Mouse (Mus musculus) cerebellum, postnatal 14 days (tissue): ENCODE measurements around the gene Gbp7.

Experiments used
- DNase-seq, 2 experiments: peaks; one replicate each; pipeline ENCODE4 v3.0.0; 2021; ENCODE audit warnings: mixed read lengths in 2 of 2

Gbp7 gene

DNA sequence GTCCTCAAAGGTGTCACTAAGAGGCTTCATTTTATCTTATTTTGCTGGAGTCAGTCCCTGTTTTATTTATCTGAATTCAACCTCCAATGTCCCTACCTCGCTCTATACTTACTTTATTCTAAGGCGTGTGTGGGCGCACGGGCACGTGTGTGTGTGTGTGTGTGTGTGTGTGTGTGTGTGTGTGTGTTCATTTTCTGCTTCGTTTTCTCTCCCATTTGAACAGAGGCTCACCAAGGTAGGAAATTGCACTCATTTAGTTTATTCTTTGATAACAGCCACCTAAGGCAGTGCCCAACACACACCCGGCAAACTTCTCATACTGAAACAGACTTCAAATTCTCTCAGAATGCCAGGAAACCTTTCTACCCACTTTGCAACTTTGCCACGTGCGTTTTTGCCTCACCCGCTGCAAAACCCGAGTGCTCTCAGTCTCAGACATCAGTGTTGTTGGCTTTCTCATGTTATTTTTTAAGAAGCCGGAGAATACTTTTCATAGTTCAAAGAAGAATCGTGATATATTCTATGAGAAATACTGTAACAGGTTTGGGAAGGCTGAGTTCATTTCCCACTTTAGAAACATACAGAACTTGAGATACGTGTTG lies 31.0 kb downstream of the Gbp7 start:
- no peak for DNase-seq

DNA sequence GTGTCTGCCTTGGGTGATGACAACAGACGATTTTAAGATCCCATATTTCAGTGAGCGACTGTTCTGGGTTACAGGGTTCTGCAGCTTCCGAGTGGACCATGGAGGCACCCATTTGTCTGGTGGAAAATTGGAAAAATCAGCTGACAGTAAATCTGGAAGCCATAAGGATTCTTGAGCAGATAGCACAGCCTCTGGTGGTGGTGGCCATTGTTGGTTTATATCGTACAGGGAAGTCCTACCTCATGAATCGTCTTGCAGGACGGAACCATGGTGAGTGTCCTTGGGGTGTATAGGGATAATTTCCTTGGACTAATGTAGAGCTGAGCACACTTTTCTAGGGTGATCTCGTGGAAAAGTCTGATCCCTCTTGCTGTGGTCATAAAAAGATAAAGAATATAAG lies 31.5 kb downstream of the Gbp7 start:
- DNase-seq, result no peak

DNA sequence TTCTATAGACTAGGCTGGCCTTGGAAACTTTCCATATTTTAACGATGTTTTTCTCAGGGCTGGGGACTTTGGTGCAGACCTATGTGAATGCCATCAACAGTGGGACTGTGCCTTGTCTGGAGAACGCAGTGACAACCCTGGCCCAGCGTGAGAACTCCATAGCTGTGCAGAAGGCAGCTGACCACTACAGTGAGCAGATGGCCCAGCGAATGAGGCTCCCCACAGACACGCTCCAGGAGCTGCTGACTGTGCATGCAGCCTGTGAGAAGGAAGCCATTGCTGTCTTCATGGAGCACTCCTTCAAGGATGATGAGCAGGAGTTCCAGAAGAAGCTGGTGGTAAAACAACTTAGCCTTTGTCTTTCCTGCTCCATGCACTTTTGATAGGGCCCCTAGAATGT lies 37.3 kb downstream of the Gbp7 start:
- peak in 1 of 2 experiments; percentile 15 for DNase-seq

DNA sequence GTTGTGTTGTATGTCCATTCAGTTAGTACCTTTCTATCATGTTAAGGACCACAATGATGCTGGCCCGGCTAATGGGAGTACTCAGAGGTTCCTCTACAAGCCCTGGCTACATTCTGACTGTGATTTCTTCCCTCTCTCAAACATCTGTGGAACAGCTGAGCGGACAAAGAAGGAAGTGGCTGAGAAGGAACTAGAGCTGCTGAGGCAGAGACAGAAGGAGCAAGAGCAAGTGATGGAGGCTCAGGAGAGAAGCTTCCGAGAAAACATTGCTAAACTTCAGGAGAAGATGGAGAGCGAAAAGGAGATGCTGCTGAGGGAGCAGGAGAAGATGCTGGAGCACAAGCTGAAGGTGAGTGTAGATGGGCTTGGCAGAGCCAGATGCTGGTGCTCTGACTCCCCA lies 40.6 kb downstream of the Gbp7 start:
- no peak for DNase-seq

DNA sequence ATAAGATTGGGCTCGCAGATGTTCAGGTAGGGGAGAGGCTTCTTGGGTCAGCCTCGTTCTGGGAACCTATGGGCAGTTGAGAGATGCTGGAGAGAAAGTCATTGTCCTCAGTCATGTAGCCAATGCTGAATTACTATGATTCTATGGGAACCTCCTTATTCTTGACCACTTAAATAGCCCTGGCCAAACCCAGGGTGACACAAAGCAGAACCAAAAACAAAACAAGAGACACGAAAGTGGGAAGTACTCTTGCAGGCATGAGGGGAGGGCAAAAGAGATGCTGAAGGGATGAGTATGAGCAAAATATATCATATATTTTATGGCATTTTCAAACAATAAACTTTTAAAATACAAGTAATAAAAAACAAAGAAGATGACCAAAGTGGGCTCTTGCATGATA lies 47.0 kb downstream of the Gbp7 start:
- DNase-seq, result no peak

DNA sequence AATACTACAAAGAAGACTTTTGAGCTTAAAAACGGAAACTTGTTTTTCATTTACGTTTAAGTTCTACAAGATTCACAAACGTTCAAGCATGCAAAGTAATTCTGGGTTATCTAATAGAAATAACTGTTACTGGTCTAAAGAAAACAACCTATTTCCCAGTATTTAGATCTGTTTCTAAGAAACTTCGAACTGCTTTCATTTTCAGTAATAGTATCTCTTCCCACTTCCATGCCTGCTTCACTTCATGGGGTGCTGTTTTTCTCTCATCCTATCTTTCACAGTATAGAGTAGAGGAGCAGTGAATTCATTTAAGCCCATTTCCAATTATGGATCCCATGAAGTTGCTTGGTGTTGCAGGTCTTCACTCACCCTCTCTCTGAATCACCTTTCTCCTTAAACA lies 48.2 kb downstream of the Gbp7 start:
- no peak for DNase-seq

DNA sequence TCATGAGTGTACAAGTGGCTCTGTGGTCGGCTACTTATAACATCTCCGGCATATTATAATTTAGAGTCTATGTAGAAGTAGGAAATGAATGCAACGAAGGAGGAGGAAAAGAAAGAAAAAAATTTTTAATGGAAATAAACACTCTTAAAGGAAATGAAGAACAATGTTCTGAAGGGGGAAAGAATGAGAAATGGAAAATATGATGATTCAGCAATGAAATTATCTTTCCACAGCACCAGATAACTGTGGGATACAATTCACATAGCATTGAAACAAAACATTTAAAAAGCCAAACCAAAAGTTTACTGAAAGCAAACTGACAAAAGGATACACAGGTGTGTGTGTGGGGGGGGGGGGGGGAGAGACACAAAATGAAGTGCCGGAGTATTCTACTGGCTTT lies 52.9 kb downstream of the Gbp7 start:
- DNase-seq, result no peak

DNA sequence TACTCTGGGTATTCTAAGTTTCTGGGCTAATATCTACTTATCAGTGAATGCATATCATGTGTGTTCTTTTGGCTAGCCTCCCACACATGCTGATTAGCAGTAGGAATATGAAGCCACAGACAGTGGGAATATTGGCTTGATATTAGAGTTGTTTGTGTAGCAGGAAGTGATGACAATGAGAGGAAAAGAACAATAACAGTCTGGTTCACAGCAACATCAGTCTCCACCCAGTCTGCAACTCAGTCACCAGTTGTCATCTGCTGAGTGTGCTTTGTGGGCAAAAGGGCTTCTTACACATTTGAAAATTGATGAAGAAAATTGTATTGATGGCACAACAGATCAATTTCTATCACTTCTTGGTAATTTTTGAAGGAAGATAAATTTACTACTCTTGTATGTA lies 57.2 kb downstream of the Gbp7 start:
- DNase-seq, result no peak

DNA sequence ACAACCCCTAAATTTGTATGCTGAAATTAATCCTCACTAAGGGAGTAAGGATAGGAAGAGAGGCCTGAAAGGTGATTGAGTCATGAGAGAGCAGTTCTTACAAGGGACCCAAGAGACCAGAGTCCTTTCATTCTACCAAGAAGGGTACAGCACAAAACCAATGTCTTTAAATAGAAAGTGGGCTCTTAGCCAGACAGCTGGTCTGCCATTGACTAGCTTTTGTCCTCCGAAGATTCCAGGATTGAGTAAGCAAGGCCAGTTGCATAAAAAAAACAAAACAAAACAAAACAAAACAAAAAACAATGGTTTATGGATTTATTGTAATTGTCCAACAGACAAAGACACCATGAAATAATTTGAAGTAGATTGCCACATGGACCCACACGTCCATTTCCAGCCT lies 58.7 kb downstream of the Gbp7 start:
- no peak for DNase-seq

DNA sequence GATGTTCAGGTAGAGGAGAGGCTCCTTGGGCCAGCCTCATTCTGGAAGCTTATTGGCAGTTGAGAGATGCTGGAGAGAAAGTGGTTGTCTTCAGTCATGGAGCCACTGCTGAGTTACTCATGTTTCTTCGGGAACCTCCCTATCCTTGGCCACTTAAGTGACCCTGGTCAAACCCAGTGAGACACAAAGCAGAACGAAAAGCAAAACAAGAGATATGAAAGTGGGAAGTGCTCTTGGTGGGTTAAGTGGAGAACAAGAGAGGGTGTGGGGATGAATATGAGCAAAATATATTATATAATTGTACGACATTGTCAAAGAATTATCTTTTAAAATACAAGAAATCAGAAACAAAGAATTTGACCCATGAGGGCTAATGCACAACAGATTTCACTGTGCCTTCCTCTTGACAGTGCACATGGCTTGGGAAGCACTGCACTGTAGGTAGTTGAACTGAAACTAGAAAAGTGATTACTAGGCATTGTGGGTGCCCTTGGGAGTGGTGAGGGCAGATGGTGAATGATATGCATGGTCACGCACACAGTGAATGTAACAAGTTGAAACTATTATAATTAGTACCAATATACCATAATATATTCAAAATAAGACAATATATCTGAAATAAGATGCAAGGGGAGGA lies 60.4 kb downstream of the Gbp7 start:
- DNase-seq, result no peak

DNA sequence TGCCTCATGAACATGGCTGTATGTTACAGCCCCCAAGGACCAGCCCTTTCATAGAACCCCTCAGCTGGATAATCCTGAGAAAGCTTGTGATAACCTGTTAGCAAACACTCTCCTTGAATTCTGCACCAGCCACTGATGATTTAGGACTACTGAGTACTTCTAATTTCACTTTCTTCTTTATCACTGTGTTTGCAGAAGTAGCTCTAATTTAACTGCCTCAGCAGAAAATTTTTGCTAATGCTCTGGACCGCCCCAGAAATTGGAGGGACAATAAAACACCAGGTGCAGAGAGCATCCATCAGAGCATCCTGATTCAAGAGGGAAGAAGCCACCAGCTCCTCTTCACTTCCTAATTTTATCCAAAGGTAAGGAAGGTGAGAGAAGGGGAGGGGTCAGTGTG lies 64.4 kb downstream of the Gbp7 start, which contains the start of gene Gbp2b:
Gene Gbp2b, plus strand, starts transcription at position 301 of the 400 bp plus-strand sequence.
- DNase-seq, result no peak

DNA sequence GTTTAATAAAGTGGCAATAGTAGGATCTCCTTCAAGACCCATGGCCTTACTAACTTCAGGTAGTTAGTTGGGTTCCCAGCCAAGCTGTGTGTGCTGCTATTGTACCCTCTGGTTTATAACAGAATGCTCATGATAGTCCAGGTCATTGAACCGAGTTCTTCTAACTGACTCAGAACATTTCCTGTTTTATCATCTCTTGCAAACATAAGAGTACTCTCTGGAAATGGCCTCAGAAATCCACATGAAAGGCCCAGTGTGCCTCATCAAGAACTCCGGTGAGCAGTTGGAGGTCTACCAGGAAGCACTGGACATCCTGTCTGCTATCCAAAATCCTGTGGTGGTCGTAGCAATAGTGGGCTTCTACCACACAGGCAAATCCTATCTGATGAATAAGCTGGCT lies 67.8 kb downstream of the Gbp7 start:
- no peak for DNase-seq
